Mouse (Mus musculus) erythroid progenitor cell, adult 5-6 weeks (primary cell): ENCODE results near the gene Tle3. TPM values are rescaled to one million over a fixed set of nuclear protein-coding genes. Genes with fewer than 3 reads are reported as not detected.

ENCODE experiments used
- ATAC-seq: replicated peaks from 2 replicates; pipeline ENCODE4 v1.8.0; 2016; ENCODE audit warnings: moderate number of reproducible peaks, mild to moderate bottlenecking, moderate TSS enrichment, inconsistent platforms; ENCODE audit not compliant: poor library complexity, low FRiP score, severe bottlenecking
- total RNA-seq, 2 experiments: library from RNA; stranded (forward) in 1 of 2; stranded (reverse) in 1 of 2; fragments of 150-400 nt in 1 of 2; fragments of 186-747, 209-891 nt in 1 of 2; gene quantifications; 2 replicates each; pipeline versions ENCODE4 v1.2.3 to v1.2.4; 2015 to 2017; ENCODE audit warnings: low replicate concordance in 2 of 2

Gene Tle3
- total RNA-seq, 2 experiments from 2014 or later, result 14.6 to 20.5 TPM

DNA sequence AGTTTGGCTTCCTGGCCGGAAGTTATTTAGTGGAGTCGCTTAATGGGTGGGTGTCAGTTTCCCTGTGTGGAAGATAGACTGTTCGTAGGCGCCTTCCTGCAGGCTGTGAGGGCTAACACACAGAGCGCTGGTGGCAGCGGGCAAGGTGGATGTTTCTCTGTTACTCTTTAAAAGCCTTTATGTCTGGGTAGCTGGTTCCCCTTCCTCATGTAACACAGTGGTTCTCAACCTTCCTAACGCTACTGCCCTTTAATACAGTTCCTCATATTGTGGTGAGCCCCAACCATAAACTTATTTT lies 17.2 kb downstream of the Tle3 start:
- no peak for ATAC-seq

DNA sequence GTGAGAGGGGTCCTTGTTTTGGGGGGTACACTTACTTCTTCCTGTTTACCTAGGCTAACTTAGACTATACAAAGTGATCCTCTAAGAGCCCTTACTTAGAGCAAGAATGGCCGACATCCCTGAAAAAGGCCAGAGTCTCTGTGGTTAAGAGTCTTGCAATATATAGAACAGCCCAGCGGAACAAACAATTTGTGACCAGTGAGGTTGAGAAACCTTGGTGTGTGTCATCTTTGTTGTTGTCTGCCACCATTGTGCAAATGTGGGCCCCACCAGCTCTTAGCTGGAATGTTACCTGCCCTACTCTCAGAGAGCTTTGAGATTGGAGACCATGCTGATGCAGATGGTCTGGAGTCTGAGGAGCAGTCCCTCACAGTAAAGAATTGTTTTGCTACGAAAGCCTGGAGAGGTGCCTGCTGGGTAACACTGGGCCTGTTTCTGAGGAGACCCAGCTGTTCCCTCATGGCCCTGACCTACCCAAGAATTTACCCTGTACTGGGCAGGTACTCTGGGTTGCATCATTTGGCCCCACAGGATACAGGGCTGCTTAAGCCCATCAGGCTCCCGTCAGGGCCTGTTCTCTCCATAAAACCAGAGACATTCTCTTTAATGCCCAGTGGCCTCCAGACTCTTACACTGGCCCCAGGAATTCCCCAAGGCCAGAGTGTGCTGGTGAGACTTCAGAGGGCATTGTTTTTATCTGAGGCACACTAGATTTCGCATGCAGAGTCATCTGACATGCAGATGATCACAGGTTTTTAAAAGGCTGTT lies 19.6 kb downstream of the Tle3 start:
- ATAC-seq, result no peak

DNA sequence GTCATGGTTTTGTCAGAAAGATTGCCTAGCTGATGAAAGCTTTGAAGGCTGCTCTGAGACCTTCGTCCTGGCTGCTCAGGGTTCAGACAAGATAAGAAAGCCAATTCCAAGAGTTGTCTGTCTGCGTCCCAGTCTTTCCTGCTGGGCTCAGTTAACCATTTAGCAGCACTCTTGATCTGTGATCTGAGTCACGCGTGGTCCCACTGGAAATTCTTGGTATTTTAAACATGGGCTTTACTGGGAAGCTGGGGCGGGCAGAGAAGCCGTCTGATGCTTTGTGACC lies 20.1 kb downstream of the Tle3 start:
- no peak for ATAC-seq

DNA sequence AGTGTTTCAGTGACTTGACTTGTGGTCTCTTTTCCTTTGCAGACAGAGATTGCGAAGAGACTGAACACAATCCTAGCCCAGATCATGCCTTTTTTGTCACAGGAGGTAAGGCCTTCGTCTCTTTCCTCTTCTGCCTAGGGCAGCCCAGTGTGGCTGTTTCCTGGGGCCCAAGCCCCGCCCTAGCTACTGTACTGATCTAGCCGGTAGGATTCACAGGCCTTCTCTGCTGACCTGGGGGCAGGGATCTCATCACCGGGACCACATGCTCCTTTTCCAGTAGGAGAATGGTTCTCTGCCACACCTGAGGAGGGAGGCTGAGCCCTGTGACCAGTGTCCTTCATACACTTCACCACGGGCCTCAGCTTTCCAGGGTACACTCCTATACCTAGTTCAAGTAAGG lies 21.0 kb downstream of the Tle3 start:
- no peak for ATAC-seq

DNA sequence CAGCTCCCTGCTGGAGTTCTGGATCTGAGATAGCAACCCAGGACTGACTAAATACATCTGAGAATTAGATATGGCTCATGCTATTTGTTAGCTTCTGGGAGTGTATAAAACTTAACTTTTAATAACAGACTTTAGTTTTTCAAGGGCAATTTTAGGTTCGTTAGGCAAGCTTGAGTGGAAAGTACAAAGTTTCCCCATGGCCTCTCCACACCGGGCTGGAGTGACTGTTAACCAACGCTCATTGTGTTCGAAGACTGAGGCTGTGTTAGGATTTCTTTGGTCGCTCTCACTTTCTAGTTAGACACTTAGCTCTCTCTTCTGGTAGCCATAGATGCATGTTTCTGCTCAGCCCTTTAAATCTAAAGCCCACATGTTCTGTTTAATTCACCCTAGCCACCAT lies 21.7 kb downstream of the Tle3 start:
- no peak for ATAC-seq

DNA sequence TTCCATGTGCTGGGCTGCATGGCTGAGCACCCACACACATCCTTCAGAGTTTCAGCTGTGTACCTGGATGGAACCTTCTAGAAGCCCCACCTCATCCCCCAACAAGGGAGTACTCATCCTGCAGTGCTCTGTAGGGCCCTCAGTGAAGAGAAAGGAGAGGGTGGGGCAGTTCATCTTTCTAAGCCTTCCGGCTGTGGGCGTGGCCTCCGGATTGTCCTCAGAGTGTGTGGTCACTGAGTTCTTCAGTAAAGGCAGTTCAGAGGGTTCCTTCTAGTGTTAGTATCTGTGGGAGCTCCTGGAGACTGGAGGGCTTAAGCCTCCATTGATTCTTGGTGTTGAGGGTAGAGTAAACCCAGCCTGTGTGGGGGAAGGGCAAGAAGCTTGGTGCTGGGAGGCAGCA lies 22.9 kb downstream of the Tle3 start:
- ATAC-seq, result no peak

DNA sequence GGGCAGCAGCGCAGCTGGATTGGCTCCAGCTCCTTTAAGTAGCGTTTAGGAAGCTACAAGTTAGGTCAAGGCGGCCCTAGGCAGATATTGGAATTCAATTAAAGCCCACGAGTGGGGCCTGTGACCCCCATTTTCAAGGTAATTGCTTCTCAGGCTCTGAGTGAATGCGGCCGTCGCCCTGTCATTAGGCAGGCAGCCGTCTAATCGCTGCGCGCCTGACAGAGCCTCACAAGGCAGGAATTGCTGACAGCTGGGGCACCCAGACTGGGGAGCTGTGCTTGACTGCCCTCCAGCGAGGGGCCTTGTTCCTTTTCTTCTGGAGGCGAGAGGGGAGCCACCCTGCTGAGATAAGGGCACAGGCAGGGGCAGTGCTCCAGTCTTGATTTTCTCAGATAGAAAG lies 24.3 kb downstream of the Tle3 start:
- no peak for ATAC-seq

GRCm38 (mm10) chr9:61397130-61397529 lies 25.0 kb downstream of the Tle3 start:
- no peak for ATAC-seq

GRCm38 (mm10) chr9:61398160-61398559 lies 26.0 kb downstream of the Tle3 start:
- ATAC-seq, result no peak

DNA sequence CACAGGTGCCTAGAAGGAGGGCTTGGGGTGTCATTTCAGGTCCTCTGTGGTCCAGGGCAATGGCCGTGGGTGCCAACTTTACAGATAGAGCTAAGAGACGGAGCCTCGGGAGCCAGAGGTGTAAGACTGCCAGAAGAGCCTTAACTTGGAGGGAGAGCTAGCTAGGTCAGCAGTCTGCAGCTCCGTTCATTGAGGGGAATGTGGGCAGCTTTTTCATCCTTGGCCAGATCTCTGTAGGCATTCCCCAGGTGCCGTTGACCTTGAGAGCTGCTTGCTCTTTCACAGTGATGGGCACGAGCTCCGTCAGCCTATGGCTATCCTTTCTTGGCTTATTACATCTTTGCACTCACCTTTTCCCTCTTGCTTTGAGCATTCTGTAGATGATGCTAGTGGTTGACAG lies 28.0 kb downstream of the Tle3 start:
- ATAC-seq, result no peak

DNA sequence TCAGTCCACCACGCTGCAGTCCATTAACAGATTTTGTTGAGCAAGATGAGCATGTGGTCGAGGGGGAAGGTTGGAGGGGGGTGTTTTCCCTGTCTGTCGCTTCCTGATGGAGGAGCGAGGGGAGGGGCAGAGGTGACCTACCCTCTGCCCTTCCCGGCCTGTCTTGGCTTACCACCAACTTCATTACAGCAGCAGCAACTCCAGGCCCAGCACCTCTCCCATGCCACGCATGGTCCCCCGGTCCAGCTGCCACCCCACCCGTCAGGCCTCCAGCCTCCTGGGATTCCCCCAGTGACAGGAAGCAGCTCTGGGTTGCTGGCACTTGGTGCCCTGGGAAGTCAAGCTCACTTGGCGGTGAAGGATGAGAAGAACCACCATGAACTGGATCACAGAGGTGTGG lies 29.5 kb downstream of the Tle3 start:
- ATAC-seq, result no peak

- ATAC-seq, result no peak
Observed at GRCm38 (mm10) chr9:61402268-61402667, 30.1 kb downstream of the Tle3 start.

GRCm38 (mm10) chr9:61402716-61403115 lies 30.6 kb downstream of the Tle3 start:
- ATAC-seq, result no peak

- no peak for ATAC-seq
Observed at GRCm38 (mm10) chr9:61403866-61404614, 31.9 kb downstream of the Tle3 start.

GRCm38 (mm10) chr9:61404615-61404980 lies 32.4 kb downstream of the Tle3 start:
- no peak for ATAC-seq

GRCm38 (mm10) chr9:61404998-61405621 lies 32.9 kb downstream of the Tle3 start:
- ATAC-seq, result no peak

DNA sequence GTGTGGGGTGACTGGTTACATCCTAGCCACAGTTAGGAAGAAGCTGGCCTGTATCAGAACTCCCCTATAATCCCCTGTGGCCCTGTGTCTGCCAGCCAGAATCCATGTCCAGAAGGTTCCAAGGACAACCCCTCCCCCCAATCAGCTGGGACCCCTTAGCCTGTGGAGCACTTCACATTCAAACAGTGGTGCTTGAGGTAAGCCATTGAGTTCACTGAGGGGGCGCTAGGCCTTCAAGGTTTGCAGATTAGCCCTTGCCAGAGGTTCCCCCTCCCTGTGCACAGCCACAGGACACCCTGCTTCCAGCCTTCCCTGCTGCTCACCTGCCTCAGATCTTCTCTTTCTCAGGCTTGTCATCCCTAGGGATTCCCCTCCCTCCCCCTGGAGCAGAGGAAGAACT lies 34.2 kb downstream of the Tle3 start:
- ATAC-seq, result no peak

- no peak for ATAC-seq
Observed at GRCm38 (mm10) chr9:61409046-61409445, 36.9 kb downstream of the Tle3 start.

- no peak for ATAC-seq
Observed at GRCm38 (mm10) chr9:61413665-61414456, 41.7 kb downstream of the Tle3 start.

DNA sequence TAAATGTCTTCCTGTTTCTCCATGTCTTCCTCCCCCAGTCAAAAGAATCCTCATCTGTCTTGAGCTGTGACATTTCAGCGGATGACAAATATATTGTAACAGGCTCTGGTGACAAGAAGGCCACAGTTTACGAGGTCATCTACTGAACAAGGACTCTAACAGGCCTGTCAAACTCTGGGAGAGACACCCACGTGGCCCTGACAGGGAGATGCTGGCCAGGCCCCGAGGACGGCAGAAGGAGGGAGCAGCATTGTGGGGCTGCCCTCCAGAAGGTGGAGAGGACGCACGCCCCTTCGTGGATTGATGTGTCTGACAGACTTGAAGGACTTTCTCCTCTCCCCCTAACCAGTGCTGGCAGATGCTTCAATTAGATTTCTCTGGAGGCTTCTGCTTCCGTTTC lies 44.4 kb downstream of the Tle3 start:
- ATAC-seq, result no peak

DNA sequence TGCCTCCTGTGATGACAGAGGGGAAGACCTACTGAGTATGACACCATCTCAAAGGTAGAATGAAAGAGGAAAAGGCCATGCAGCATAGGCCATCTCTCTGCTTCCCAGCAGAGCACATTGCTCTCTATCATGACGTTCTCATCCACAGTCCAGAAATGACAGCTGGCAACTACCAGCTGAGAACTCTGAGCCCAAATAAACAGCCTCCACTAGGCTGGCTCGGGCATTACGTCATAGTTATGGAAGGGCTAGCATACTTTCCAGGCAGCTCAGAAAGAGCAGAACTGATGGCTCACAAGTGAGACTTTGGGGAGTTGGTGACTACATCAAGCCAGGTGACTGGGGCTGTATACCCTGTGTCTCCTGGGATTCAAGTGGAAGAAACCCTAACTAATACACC lies 49.5 kb downstream of the Tle3 start:
- ATAC-seq, result no peak
